ENCODE assay signal across 9 mouse cellular contexts in genomic region chr9:77379625-77380024, GRCm38 (mm10). TPM values are rescaled to one million over a fixed set of nuclear protein-coding genes. Genes with fewer than 3 reads are reported as not detected.
DNase-seq lines count a peak whose midpoint lies in the region; ATAC-seq and TF ChIP-seq lines count a peak whose summit lies in the region.
"Had no signal": no experiment of that assay in that cellular context is flagged by ENCODE, and none has a peak within 500 bp of the region (broad histone marks: within the 10 kb centered on the region; RNA-seq: fewer than 3 reads in every experiment).

No protein-coding gene starts in this region.

- ATAC-seq in heart, embryonic 11.5 days (replicated peaks; ENCODE audit: insufficient number of reproducible peaks, low FRiP score, low TSS enrichment): no peak

- no peaks in the 10 kb centered on the region for H3K4me1 ChIP-seq in heart, adult 2 months (ENCODE audit: control insufficient read depth, insufficient read depth, low read length)
- H3K4me1 ChIP-seq in heart, embryonic 11.5 days (ENCODE audit: control insufficient read depth, insufficient read depth, low read length): peaks cover 7% of the 10 kb centered on the region; the same call in 1 of the 2 replicates
- H3K4me1 ChIP-seq: midbrain, embryonic 12.5 days had no signal

- intact Hi-C loops in heart, adult 2 months (cut with DNase I): loop anchor here (5.0 to 10.0 kb wide), 3 partner anchors 255 to 1115 kb away; no protein-coding TSS in a partner anchor

- WGBS in heart, adult 2 months: 35% methylated on average over 5 of the region's 5 CpGs
- 30% methylated on average over 5 of the region's 5 CpGs for WGBS in heart, embryonic 11.5 days (ENCODE audit: insufficient replicate concordance)

- H3K36me3 ChIP-seq in heart, adult 2 months (ENCODE audit: control insufficient read depth, insufficient read depth, low read length): no peaks in the 10 kb centered on the region
- H3K36me3 ChIP-seq in heart, embryonic 11.5 days (ENCODE audit: control insufficient read depth, insufficient read depth, low read length): no peaks in the 10 kb centered on the region
- H3K36me3 ChIP-seq: midbrain, embryonic 12.5 days had no signal

- no peak for TF ChIP-seq EP300 in heart, adult 2 months (IDR thresholded peaks at IDR 0.05; ENCODE audit: insufficient read depth, low read depth, low read length)

- peak; percentile 19 to 56 for DNase-seq in heart, adult 2 months
- DNase-seq in ES-CJ7 (ENCODE audit: low read depth, low spot score): peak; percentile 63
- peak; percentile 17 for DNase-seq in cerebellum, adult 8-10 months
- peak; percentile 72 to 78 for DNase-seq in frontal cortex, postnatal 36 days (ENCODE audit: low spot score in 2 of 2)
- DNase-seq in layer of hippocampus, postnatal 14 days (ENCODE audit: low spot score in 2 of 2): peak; percentile 63 to 66
- peak; percentile 61 for DNase-seq in mesoderm, embryonic 11.5 days (ENCODE audit: low read depth, low spot score)
- peak; percentile 7 to 11 for DNase-seq in thymus, adult 18-20 months

- no peak overlapping the region for H3K27ac ChIP-seq in heart, adult 2 months
- no peak overlapping the region for H3K27ac ChIP-seq in heart, embryonic 11.5 days (ENCODE audit: low read depth, low read length)
- H3K27ac ChIP-seq: midbrain, embryonic 12.5 days had no signal

- no peak for TF ChIP-seq POLR2A in heart, adult 2 months (IDR thresholded peaks at IDR 0.05; ENCODE audit: insufficient read depth, low read depth, low read length)

- H3K9ac ChIP-seq in heart, adult 2 months (ENCODE audit: low read depth, low read length): no peak overlapping the region
- H3K9ac ChIP-seq in heart, embryonic 11.5 days (ENCODE audit: low read depth, low read length): no peak overlapping the region
- H3K9ac ChIP-seq: midbrain, embryonic 12.5 days had no signal

- no peaks in the 10 kb centered on the region for H3K79me2 ChIP-seq in heart, adult 2 months (replicated peaks; ENCODE audit: control insufficient read depth, insufficient read depth, low read length)

- no peaks in the 10 kb centered on the region; the same call in 1 of the 2 replicates for H3K27me3 ChIP-seq in heart, adult 2 months (ENCODE audit: control insufficient read depth, insufficient read depth, low read length)
- no peaks in the 10 kb centered on the region for H3K27me3 ChIP-seq in heart, embryonic 11.5 days (ENCODE audit: control insufficient read depth, insufficient read depth, low read length)
- H3K27me3 ChIP-seq: midbrain, embryonic 12.5 days had no signal

- no peak overlapping the region for H3K4me3 ChIP-seq in heart, adult 2 months
- H3K4me3 ChIP-seq in heart, embryonic 11.5 days (ENCODE audit: low read depth, low read length): no peak overlapping the region
- H3K4me3 ChIP-seq: midbrain, embryonic 12.5 days had no signal

- no peak overlapping the region for H3K4me2 ChIP-seq in heart, embryonic 11.5 days
- H3K4me2 ChIP-seq: midbrain, embryonic 12.5 days had no signal

- H3K9me3 ChIP-seq in heart, embryonic 11.5 days (replicated peaks; ENCODE audit: control insufficient read depth, low read length): no peaks in the 10 kb centered on the region
- H3K9me3 ChIP-seq: midbrain, embryonic 12.5 days had no signal

- peak; percentile 63 for TF ChIP-seq CTCF in heart, adult 2 months (IDR thresholded peaks at IDR 0.05)

RNA-seq across cellular contexts. Expression of gene Mlip, which starts 26.9 kb away (rescaled TPM):
- 100 to 1,000 TPM; 128 to 148 TPM for total RNA-seq in heart, adult 2 months (2021)
- 110 and 153 TPM in 2 replicates for polyA plus RNA-seq in heart, adult 2 months (2012; rRNA removed)
- polyA plus RNA-seq in heart, embryonic 11.5 days (2014; fragmentation: Nextera tagmentation; extraction: Ambion mirVana): 76.2 and 78.5 TPM in 2 replicates
- 10 to 100 TPM; 41.6 to 54.9 TPM for total RNA-seq in layer of hippocampus, postnatal 14 days (2021)

Comparison
In these comparisons a context has a peak if more than half of its experiments do, and no peak if none do; other contexts are left out.
1. DNase-seq: peak in every context shown above with its lines; median percentile 75 in frontal cortex, postnatal 36 days; 64 in layer of hippocampus, postnatal 14 days; 63 in ES-CJ7; 61 in mesoderm, embryonic 11.5 days; 38 in heart, adult 2 months; 17 in cerebellum, adult 8-10 months; 9 in thymus, adult 18-20 months.